Mouse (Mus musculus) duodenum, adult 2 months (tissue): Measurements from ENCODE around the gene Krt12. TPM values are rescaled to one million over a fixed set of nuclear protein-coding genes. Genes with fewer than 3 reads are reported as not detected.

ENCODE experiments used
- polyA plus RNA-seq: library from polyadenylated mRNA; depleted of rRNA; stranded (reverse); fragments of >200 nt; gene quantifications from 2 replicates; pipeline ENCODE4 v1.2.3, GENCODE M21; 2012; ENCODE audit warnings: low replicate concordance; rRNA removed

Krt12 gene
- 2.3 and 5.4 TPM in 2 replicates for polyA plus RNA-seq

DNA sequence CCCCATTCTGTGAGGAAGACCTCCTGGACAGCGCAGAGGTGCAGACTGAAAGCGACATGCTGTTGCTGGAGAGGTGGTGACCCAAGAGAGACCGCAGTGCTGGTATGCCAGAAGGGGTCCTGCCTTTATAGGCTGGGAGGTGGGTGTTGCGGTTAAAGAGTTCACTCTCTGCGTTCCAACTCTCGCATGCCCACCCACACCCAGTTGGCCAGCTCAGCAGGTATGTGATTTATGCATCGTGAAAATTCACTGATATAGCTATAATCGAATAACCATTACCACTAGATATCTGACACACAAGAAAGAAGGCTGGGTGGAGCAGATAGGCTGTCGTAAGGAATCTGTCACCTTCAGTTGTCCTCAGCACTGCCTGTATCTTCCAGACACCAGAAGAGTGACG is at the start of gene Krt12:
Gene Krt12, minus strand, starts transcription at position 101 of the 400 bp plus-strand sequence.

GRCm38 (mm10) chr11:99437972-99438371 is 15.9 kb upstream of the Krt12 start, which contains the start of gene Krt20:
Gene Krt20 (minus strand): TSS chr11:99438150.

DNA sequence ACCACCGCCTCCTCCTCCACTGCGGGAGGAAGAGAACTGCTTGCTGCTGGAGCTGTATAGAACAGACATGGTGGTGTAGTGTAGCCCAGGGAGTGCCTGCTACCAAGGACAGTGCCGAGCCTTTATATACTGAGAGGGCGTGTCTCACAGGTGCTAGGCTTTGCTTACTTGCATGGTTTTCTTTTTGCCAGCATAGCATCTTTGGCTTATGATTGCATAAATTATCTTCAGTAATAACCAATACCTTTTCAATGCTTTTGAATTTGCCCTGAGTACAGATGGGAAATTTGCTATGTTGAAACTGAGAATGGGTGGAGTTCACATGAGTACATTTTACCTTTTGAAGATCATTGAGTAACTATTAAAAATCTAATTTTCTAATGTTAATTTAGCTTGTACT is 32.8 kb downstream of the Krt12 start, which contains the start of gene Krt10:
Gene Krt10, minus strand, starts transcription at position 101 of the 400 bp plus-strand sequence.

GRCm38 (mm10) chr11:99374803-99375202 is 47.3 kb downstream of the Krt12 start, which contains the start of gene Krt28:
Gene Krt28 (minus strand): TSS chr11:99374903.

Other genes starting within 250 kb of the Krt12 start
- 4.2 and 7.6 TPM in 2 replicates for gene Smarce1, start 191.2 kb downstream of the Krt12 start, polyA plus RNA-seq
- gene Krt222, start 178.2 kb downstream of the Krt12 start, polyA plus RNA-seq, result 0.07 and 0.12 TPM in 2 replicates
- not detected in 2 replicates for gene Krt24, start 137.0 kb downstream of the Krt12 start, polyA plus RNA-seq
- gene Krt25, start 99.3 kb downstream of the Krt12 start, polyA plus RNA-seq, result not detected in 2 replicates
- not detected in 2 replicates for gene Krt26, start 84.3 kb downstream of the Krt12 start, polyA plus RNA-seq
- gene Krt27, start 71.2 kb downstream of the Krt12 start, polyA plus RNA-seq, result not detected in 2 replicates
- gene Krt28, start 47.4 kb downstream of the Krt12 start, polyA plus RNA-seq, result 0.15 TPM in 1 of 2 replicates, not detected in the other
- gene Krt10, start 32.9 kb downstream of the Krt12 start, polyA plus RNA-seq, result 0.22 and 0.31 TPM in 2 replicates
- 90.1 and 382 TPM in 2 replicates for gene Krt20, start 15.9 kb upstream of the Krt12 start, polyA plus RNA-seq
- gene Krt23, start 70.9 kb upstream of the Krt12 start, polyA plus RNA-seq, result 2.5 and 23.6 TPM in 2 replicates
- gene Krt39, start 99.1 kb upstream of the Krt12 start, polyA plus RNA-seq, result not detected in 2 replicates
- gene Krt40, start 120.9 kb upstream of the Krt12 start, polyA plus RNA-seq, result not detected in 2 replicates
- gene Krtap3-3, start 128.6 kb upstream of the Krt12 start, polyA plus RNA-seq, result not detected in 2 replicates
- gene Krtap3-2, start 134.6 kb upstream of the Krt12 start, polyA plus RNA-seq, result not detected in 2 replicates
- not detected in 2 replicates for gene Gm11939, start 137.2 kb upstream of the Krt12 start, polyA plus RNA-seq
- gene Krtap3-1, start 144.4 kb upstream of the Krt12 start, polyA plus RNA-seq, result 0.21 TPM in 1 of 2 replicates, not detected in the other
- gene Krtap1-5, start 158.8 kb upstream of the Krt12 start, polyA plus RNA-seq, result not detected in 2 replicates
- gene Krtap1-4, start 161.4 kb upstream of the Krt12 start, polyA plus RNA-seq, result not detected in 2 replicates
- not detected in 2 replicates for gene Krtap1-3, start 169.1 kb upstream of the Krt12 start, polyA plus RNA-seq
- gene Krtap9-3, start 175.8 kb upstream of the Krt12 start, polyA plus RNA-seq, result not detected in 2 replicates
- gene Gm11938, start 181.0 kb upstream of the Krt12 start, polyA plus RNA-seq, result not detected in 2 replicates
- not detected in 2 replicates for gene Gm11937, start 187.9 kb upstream of the Krt12 start, polyA plus RNA-seq
- 0.27 TPM in 1 of 2 replicates, not detected in the other for gene Krtap2-4, start 192.6 kb upstream of the Krt12 start, polyA plus RNA-seq
- not detected in 2 replicates for gene Gm11562, start 198.2 kb upstream of the Krt12 start, polyA plus RNA-seq
- gene Krtap4-1, start 206.0 kb upstream of the Krt12 start, polyA plus RNA-seq, result not detected in 2 replicates
- gene Krtap4-2, start 212.8 kb upstream of the Krt12 start, polyA plus RNA-seq, result not detected in 2 replicates
- not detected in 2 replicates for gene Krtap4-7, start 221.8 kb upstream of the Krt12 start, polyA plus RNA-seq
- gene Gm11555, start 228.0 kb upstream of the Krt12 start, polyA plus RNA-seq, result not detected in 2 replicates
- gene Gm11563, start 236.7 kb upstream of the Krt12 start, polyA plus RNA-seq, result not detected in 2 replicates
- gene Krtap4-6, start 243.7 kb upstream of the Krt12 start, polyA plus RNA-seq, result not detected in 2 replicates